Mouse (Mus musculus) kidney, postnatal 0 days (tissue): ENCODE results near the gene Kcnj6. TPM values are rescaled to one million over a fixed set of nuclear protein-coding genes. Genes with fewer than 3 reads are reported as not detected.
A peak's percentile ranks its signal among the peaks of the same experiment; 100 is the strongest.

Experiments
- ATAC-seq: fragments of 200-750 bp; cut with Nextera tagmentation; replicated peaks from 2 replicates; pipeline ENCODE4 v1.8.0; 2017; ENCODE audit warnings: low read depth, moderate number of reproducible peaks, moderate TSS enrichment, moderate library complexity; ENCODE audit not compliant: low FRiP score
- DNase-seq: peaks from one replicate; pipeline ENCODE4 v3.0.0-alpha.2; 2016; ENCODE audit warnings: low spot score
- H3K27ac ChIP-seq: fragments of 300-500 bp; sonication (generic); 2 replicates; pipeline ENCODE4 v1.5.1; 2014; ENCODE audit warnings: mild to moderate bottlenecking
- H3K27me3 ChIP-seq: fragments of 300-500 bp; sonication (generic); 2 replicates; pipeline ENCODE4 v1.6.1; 2014; ENCODE audit warnings: low read length, mixed read lengths; ENCODE audit not compliant: insufficient read depth
- H3K36me3 ChIP-seq: fragments of 300-500 bp; sonication (generic); 2 replicates; pipeline ENCODE4 v1.6.1; 2014; ENCODE audit warnings: low read length, mixed read lengths; ENCODE audit not compliant: insufficient read depth
- H3K4me1 ChIP-seq: fragments of 300-500 bp; sonication (generic); replicated peaks from 2 replicates; pipeline ENCODE4 v1.6.1; 2014; ENCODE audit warnings: antibody characterized with exemption, low read length, mixed read lengths; ENCODE audit not compliant: insufficient read depth
- H3K4me2 ChIP-seq: fragments of 300-500 bp; sonication (generic); 2 replicates; pipeline ENCODE4 v1.6.1; 2014; ENCODE audit warnings: mild to moderate bottlenecking, low read length, moderate library complexity, mixed read lengths
- H3K4me3 ChIP-seq: fragments of 300-500 bp; sonication (generic); replicated peaks from 2 replicates; pipeline ENCODE4 v1.5.1; 2014; ENCODE audit warnings: low read depth, low read length
- H3K9ac ChIP-seq: fragments of 300-500 bp; sonication (generic); 2 replicates; pipeline ENCODE4 v1.6.1; 2014; ENCODE audit warnings: low read depth, low read length
- H3K9me3 ChIP-seq: fragments of 300-500 bp; sonication (generic); replicated peaks from 2 replicates; pipeline ENCODE4 v1.6.1; 2016; ENCODE audit warnings: low read length, inconsistent platforms, mixed read lengths
- CTCF ChIP-seq: IDR thresholded peaks from 2 replicates; pipeline ENCODE4 v1.5.1; 2016; ENCODE audit warnings: antibody characterized with exemption, low read depth, mild to moderate bottlenecking, moderate library complexity
- WGBS: fragments of 180-500 bp; shearing (Covaris S2); extraction: QIAGEN DNeasy Blood & Tissue Kit; methylation state at CpG from one replicate; pipeline ENCODE4 v1.1.7; 2014; 5-methylcytosine and 5-hydroxymethylcytosine counted together
- polyA plus RNA-seq: library from polyadenylated mRNA; unstranded; fragments of >200 nt; fragmentation: Nextera tagmentation; extraction: Ambion mirVana; gene quantifications from 2 replicates; pipeline ENCODE4 v1.2.1, GENCODE M21; 2015

The Kcnj6 gene
- polyA plus RNA-seq, 1 experiment from 2014 or later, result not detected

DNA sequence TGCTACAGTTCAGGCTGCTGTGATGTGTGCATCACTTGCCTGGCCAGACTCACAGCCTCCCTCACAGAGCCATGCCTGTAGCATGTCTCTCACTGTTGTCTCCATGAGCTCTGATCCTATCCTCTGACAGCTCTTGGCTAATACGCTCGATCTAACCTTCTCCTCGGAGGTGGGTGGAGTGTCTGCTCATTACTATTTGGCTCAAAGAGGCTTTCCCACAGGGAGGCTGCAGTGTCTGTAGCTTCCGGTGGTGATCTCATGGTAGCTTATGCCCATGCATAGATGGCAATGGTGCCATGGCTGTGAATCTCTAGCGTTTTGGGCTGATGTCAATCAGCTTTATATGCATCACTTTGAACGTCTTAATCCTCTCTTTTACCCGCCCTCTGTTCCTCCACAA, 111.1 kb downstream of the Kcnj6 start:
- no peak for DNase-seq
- ATAC-seq, result no peak
- 74% methylated on average over 7 of the region's 7 CpGs for WGBS
- H3K4me3 ChIP-seq, result no peak overlapping the region
- H3K4me2 ChIP-seq, result no peak overlapping the region
- H3K36me3 ChIP-seq, result no peaks in the 10 kb centered on the region
- H3K9ac ChIP-seq, result no peak overlapping the region
- H3K27ac ChIP-seq, result no peak overlapping the region
- no peaks in the 10 kb centered on the region for H3K4me1 ChIP-seq
- H3K9me3 ChIP-seq, result no peaks in the 10 kb centered on the region
- TF ChIP-seq CTCF, result no peak
- no peaks in the 10 kb centered on the region for H3K27me3 ChIP-seq

DNA sequence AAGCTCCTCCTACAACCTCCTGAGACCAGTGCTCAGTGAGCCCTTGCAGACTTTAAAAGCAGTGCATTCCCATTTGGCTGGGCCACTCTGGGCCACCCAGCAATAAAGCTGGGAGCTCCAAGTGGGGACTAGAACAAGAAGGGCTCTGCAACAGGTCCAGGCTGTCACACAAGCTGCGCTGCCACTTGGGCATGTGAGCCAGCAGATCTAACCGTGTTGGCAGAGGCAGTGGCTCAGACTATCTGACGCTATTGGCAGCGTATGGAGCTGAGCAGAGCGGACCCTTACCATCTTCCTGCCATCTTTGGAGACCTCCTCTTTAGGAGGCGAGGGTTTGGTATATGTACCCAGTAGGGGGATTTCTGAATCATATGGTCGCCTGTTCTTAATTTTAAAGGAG, 112.4 kb downstream of the Kcnj6 start:
- Histone ChIP-seq H3K4me3 (no peak overlapping the region), H3K9me3 (no peaks in the 10 kb centered on the region), H3K36me3 (no peaks in the 10 kb centered on the region), H3K27me3 (no peaks in the 10 kb centered on the region), H3K9ac (no peak overlapping the region), H3K4me1 (no peaks in the 10 kb centered on the region), H3K4me2 (no peak overlapping the region), H3K27ac (no peak overlapping the region)
- no peak for TF ChIP-seq CTCF
- no peak for DNase-seq
- ATAC-seq, result no peak
- WGBS, result 75% methylated on average over 7 of the region's 7 CpGs

DNA sequence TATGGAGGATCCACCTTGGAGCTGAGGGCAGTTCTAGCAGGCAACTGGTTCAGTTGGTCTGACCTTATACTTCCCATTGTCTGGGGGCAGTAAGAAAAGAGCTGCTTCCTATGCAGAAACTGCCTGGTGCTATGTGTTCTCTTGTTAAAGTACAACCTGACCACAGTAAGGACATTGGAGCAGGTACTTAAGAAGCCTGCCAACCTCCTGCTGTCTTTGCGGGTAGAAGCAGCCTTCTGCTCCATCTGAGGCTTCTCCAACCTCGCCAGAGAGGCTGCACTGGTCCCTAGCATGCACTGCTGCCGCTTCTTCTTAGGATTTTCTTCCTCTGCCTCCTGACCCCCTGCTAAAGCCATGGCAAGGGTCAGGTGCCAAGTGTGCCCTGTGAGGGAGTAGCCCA, 113.6 kb downstream of the Kcnj6 start:
- Histone ChIP-seq H3K27me3 (no peaks in the 10 kb centered on the region), H3K27ac (no peak overlapping the region), H3K9me3 (no peaks in the 10 kb centered on the region), H3K4me2 (no peak overlapping the region), H3K36me3 (no peaks in the 10 kb centered on the region), H3K4me1 (no peaks in the 10 kb centered on the region), H3K9ac (no peak overlapping the region), H3K4me3 (no peak overlapping the region)
- no peak for DNase-seq
- no peak for ATAC-seq
- 76% methylated on average over 3 of the region's 3 CpGs for WGBS
- TF ChIP-seq CTCF, result no peak

DNA sequence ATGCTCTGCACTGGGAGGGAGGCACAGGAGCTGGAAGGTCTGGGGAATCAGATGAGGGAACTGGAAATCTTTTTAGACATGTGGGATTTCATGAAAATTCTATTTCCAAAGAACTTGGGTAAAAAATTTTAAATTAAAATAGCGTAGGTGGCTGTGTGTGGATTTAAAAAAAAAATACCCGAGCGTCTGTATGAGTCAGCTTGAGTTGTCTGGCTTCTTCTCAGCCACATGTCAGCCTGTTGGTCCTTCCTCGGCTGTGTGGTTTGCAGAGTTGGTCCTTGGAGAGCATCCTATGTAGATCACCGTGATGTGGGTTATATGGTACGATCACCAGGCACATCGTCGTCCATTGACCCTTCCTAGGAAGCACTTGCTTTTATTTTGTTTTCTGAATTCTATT, 114.3 kb downstream of the Kcnj6 start:
- no peak for ATAC-seq
- 86% methylated on average over 8 of the region's 8 CpGs for WGBS
- no peak for TF ChIP-seq CTCF

DNA sequence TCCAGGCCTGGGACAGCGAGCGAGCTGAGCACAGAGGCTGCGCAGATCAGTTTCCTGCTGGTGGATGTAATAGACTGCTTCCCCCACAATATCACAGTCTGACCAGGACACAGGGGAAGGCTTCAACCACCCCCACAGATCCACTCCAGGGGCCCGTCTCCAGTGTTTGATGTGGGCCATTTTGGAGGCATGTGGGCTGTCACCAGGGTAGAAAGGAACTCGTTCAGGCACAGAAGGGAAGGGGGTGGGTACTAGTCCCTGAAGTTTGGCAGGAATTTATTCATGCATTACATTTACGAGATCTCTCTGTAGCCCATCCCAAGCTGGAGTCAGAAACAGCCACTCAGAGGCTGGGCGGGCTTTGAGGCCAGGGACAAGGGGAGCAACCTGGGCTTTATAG, 115.4 kb downstream of the Kcnj6 start:
- H3K27ac ChIP-seq, result no peak overlapping the region
- no peak overlapping the region for H3K4me2 ChIP-seq
- DNase-seq, result peak; percentile 11
- no peak overlapping the region for H3K9ac ChIP-seq
- no peak for TF ChIP-seq CTCF
- no peaks in the 10 kb centered on the region for H3K9me3 ChIP-seq
- H3K36me3 ChIP-seq, result no peaks in the 10 kb centered on the region
- no peak for ATAC-seq
- H3K27me3 ChIP-seq, result no peaks in the 10 kb centered on the region
- H3K4me1 ChIP-seq, result no peaks in the 10 kb centered on the region
- 42% methylated on average over 7 of the region's 7 CpGs for WGBS
- no peak overlapping the region for H3K4me3 ChIP-seq

More for the DNA sequence above, 114.3 kb downstream of the Kcnj6 start:
- Histone ChIP-seq H3K27ac (no peak overlapping the region), H3K4me2 (no peak overlapping the region), H3K9me3 (no peaks in the 10 kb centered on the region), H3K4me3 (no peak overlapping the region), H3K4me1 (no peaks in the 10 kb centered on the region), H3K9ac (no peak overlapping the region), H3K36me3 (no peaks in the 10 kb centered on the region), H3K27me3 (no peaks in the 10 kb centered on the region)
- DNase-seq, result no peak

DNA sequence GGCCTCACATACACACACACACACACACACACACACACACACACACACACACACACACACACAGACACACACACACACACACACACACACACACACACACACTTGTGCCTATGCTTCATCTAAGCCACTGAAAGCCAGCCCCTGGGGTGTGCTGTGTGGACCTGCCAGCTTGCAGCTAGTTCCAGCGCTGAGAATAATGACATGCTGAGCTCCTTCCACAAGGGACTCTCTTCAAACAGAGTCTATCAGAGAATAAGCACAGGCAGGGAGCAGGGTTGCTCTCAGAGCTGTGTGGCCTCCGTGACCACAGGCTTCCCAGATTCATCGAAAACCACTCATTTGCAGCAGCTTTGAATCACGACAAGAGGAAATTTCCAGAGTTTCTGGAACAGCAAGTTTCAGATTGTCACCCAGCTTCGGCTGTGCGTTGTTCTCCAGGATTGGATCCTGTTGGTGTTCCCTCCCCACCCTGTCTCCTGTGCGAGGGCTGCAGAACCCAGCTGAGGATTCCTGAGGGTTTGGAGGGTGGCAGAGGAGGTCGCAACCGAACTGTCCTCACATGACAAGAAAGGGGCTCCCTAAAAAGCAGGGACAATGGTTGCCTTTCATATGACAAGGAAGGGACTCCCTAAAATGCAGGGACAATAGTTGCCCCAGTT, 124.8 kb downstream of the Kcnj6 start:
- WGBS, result 55% methylated on average over 9 of the region's 9 CpGs
- ATAC-seq, result no peak
- no peaks in the 10 kb centered on the region for H3K4me1 ChIP-seq
- H3K9ac ChIP-seq, result no peak overlapping the region
- no peak overlapping the region for H3K27ac ChIP-seq
- no peaks in the 10 kb centered on the region for H3K36me3 ChIP-seq
- no peaks in the 10 kb centered on the region for H3K9me3 ChIP-seq
- DNase-seq, result no peak
- no peak overlapping the region for H3K4me2 ChIP-seq
- H3K27me3 ChIP-seq, result no peaks in the 10 kb centered on the region
- TF ChIP-seq CTCF, result no peak
- no peak overlapping the region for H3K4me3 ChIP-seq

DNA sequence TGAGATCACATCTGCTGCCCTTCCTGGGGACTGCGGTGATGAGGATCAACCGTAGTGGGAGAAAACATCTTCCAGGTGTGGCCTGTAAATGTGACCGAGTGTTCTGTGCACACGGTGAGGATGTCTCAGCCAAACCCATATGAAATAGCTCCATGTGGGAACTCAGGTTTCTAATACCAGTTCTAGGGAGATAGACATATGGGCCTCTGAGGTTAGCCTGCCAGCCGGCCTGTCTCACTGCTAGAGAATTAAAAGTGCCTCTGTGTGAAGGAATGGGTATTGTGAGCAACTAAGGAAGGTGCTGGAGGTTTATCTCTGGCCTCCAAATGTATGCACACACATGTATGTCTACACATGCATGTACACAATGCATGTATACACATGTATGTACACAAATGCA, 129.1 kb downstream of the Kcnj6 start:
- 62% methylated on average over 5 of the region's 5 CpGs for WGBS
- TF ChIP-seq CTCF, result no peak
- no peak overlapping the region for H3K27ac ChIP-seq
- H3K36me3 ChIP-seq, result no peaks in the 10 kb centered on the region
- no peaks in the 10 kb centered on the region for H3K27me3 ChIP-seq
- no peaks in the 10 kb centered on the region for H3K4me1 ChIP-seq
- no peak overlapping the region for H3K4me2 ChIP-seq
- H3K9ac ChIP-seq, result no peak overlapping the region
- no peaks in the 10 kb centered on the region for H3K9me3 ChIP-seq
- no peak overlapping the region for H3K4me3 ChIP-seq
- ATAC-seq (no peak), DNase-seq (no peak)
